17 mouse cellular contexts compared by ENCODE assay signal in the genomic region with DNA sequence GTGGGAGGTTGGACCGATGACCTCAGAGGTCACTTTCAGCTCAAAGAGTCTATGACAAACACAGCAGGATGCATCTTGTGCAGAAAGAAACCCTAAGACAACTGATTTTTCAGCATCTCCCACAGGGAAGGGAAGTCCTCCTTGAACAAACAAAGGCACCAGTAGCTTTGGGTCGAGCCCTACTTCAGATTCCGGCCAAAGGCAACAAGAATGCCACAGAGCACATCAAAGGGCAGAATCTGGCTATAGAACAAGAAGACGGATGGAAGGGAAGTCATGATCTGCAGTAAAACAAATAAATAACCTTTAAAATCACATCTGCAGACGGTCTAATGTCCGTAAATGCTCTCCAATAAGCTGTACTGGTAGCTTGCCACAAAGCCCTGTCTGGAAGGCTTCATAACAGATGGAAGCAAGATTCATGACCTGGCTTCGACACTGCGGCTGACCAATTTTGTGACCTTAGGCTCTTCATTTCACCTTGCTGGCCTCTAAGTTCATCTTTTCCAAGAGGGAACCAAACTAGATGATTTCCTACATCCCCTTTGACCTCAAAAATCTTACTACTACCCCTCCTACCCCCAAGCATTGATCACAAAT.
DNase-seq lines count a peak whose midpoint lies in the region; ATAC-seq lines count a peak whose summit lies in the region.
"Had no signal": no experiment of that assay in that cellular context is flagged by ENCODE, and none has a peak within 500 bp of the region (broad histone marks: within the 10 kb centered on the region; RNA-seq: fewer than 3 reads in every experiment).

No protein-coding gene starts in this region.

- H3K27ac ChIP-seq in hindbrain, embryonic 10.5 days = no peak overlapping the region
- no peak overlapping the region for H3K27ac ChIP-seq in hindbrain, embryonic 12.5 days
- H3K27ac ChIP-seq in forebrain, embryonic 16.5 days (ENCODE audit: low read length) = no peak overlapping the region
- H3K27ac ChIP-seq: forebrain, embryonic 15.5 days; liver, embryonic 12.5 days; midbrain, embryonic 12.5 days; neural tube, embryonic 12.5 days had no signal

- H3K27me3 ChIP-seq in hindbrain, embryonic 10.5 days (ENCODE audit: insufficient read depth, poor library complexity, severe bottlenecking) = no peaks in the 10 kb centered on the region
- H3K27me3 ChIP-seq in hindbrain, embryonic 12.5 days = no peaks in the 10 kb centered on the region
- no peaks in the 10 kb centered on the region for H3K27me3 ChIP-seq in forebrain, embryonic 16.5 days (replicated peaks; ENCODE audit: control insufficient read depth, insufficient read depth, low read length)
- H3K27me3 ChIP-seq: forebrain, embryonic 15.5 days; liver, embryonic 12.5 days; midbrain, embryonic 12.5 days; neural tube, embryonic 12.5 days had no signal

- peak; percentile 11 for DNase-seq in adrenal gland, postnatal 14 days
- DNase-seq in adrenal gland, adult 18-20 months (ENCODE audit: low spot score in 2 of 2) = no peak
- DNase-seq in hindbrain, embryonic 10.5 days (ENCODE audit: low spot score) = peak; percentile 34
- DNase-seq in embryo, embryonic 10 days (ENCODE audit: low spot score) = peak; percentile 70
- peak; percentile 63 for DNase-seq in kidney, postnatal 10 days
- DNase-seq: cerebellum, adult 11-12 months; gastrocnemius, postnatal 25 days; heart, postnatal 14 days; lung, postnatal 10 days; retina, postnatal 1 day had no signal

- H3K4me3 ChIP-seq in hindbrain, embryonic 10.5 days = no peak overlapping the region
- no peak overlapping the region for H3K4me3 ChIP-seq in hindbrain, embryonic 12.5 days
- H3K4me3 ChIP-seq in forebrain, embryonic 16.5 days (replicated peaks; ENCODE audit: low read length) = no peak overlapping the region
- H3K4me3 ChIP-seq: forebrain, embryonic 15.5 days; liver, embryonic 12.5 days; midbrain, embryonic 12.5 days; neural tube, embryonic 12.5 days had no signal

- no peaks in the 10 kb centered on the region for H3K36me3 ChIP-seq in hindbrain, embryonic 10.5 days
- no peaks in the 10 kb centered on the region for H3K36me3 ChIP-seq in hindbrain, embryonic 12.5 days
- no peaks in the 10 kb centered on the region for H3K36me3 ChIP-seq in forebrain, embryonic 16.5 days (ENCODE audit: control insufficient read depth, insufficient read depth)
- H3K36me3 ChIP-seq: forebrain, embryonic 15.5 days; liver, embryonic 12.5 days; midbrain, embryonic 12.5 days; neural tube, embryonic 12.5 days had no signal

- ATAC-seq in hindbrain, embryonic 12.5 days (ENCODE audit: low FRiP score) = no peak
- ATAC-seq in forebrain, embryonic 16.5 days = no peak
- ATAC-seq in inflammation-experienced regulatory T-cells, adult 6 months = no peak
- ATAC-seq: forebrain, embryonic 15.5 days; liver, embryonic 12.5 days had no signal

- no peaks in the 10 kb centered on the region for H3K9me3 ChIP-seq in hindbrain, embryonic 10.5 days
- no peaks in the 10 kb centered on the region for H3K9me3 ChIP-seq in hindbrain, embryonic 12.5 days (replicated peaks)
- no peaks in the 10 kb centered on the region for H3K9me3 ChIP-seq in forebrain, embryonic 16.5 days (ENCODE audit: control insufficient read depth, low read length)
- H3K9me3 ChIP-seq: forebrain, embryonic 15.5 days; liver, embryonic 12.5 days; midbrain, embryonic 12.5 days; neural tube, embryonic 12.5 days had no signal

- no peak overlapping the region for H3K9ac ChIP-seq in hindbrain, embryonic 12.5 days
- no peak overlapping the region for H3K9ac ChIP-seq in forebrain, embryonic 16.5 days (replicated peaks; ENCODE audit: low read depth, low read length)
- H3K9ac ChIP-seq: forebrain, embryonic 15.5 days; liver, embryonic 12.5 days; midbrain, embryonic 12.5 days; neural tube, embryonic 12.5 days had no signal

- no peak overlapping the region for H3K4me2 ChIP-seq in hindbrain, embryonic 12.5 days (replicated peaks)
- H3K4me2 ChIP-seq in forebrain, embryonic 16.5 days (ENCODE audit: low read length) = no peak overlapping the region
- H3K4me2 ChIP-seq: forebrain, embryonic 15.5 days; liver, embryonic 12.5 days; midbrain, embryonic 12.5 days; neural tube, embryonic 12.5 days had no signal

- WGBS in hindbrain, embryonic 10.5 days = 19% methylated on average over 8 of the region's 8 CpGs
- WGBS in hindbrain, embryonic 12.5 days = 25% methylated on average over 8 of the region's 8 CpGs
- WGBS in forebrain, embryonic 16.5 days = 64% methylated on average over 8 of the region's 8 CpGs

- H3K4me1 ChIP-seq in hindbrain, embryonic 10.5 days (replicated peaks) = peaks cover 20% of the 10 kb centered on the region
- H3K4me1 ChIP-seq in hindbrain, embryonic 12.5 days = no peaks in the 10 kb centered on the region
- no peaks in the 10 kb centered on the region for H3K4me1 ChIP-seq in forebrain, embryonic 16.5 days (replicated peaks; ENCODE audit: control insufficient read depth, insufficient read depth, low read length)
- H3K4me1 ChIP-seq: forebrain, embryonic 15.5 days; liver, embryonic 12.5 days; midbrain, embryonic 12.5 days; neural tube, embryonic 12.5 days had no signal

Comparison
In these comparisons a context has a peak if more than half of its experiments do, and no peak if none do; other contexts are left out.
1. DNase-seq: peak in adrenal gland, postnatal 14 days (single experiment), hindbrain, embryonic 10.5 days (single experiment), embryo, embryonic 10 days (single experiment) and kidney, postnatal 10 days (single experiment); none in adrenal gland, adult 18-20 months (0 of 2).